Mouse (Mus musculus) kidney, postnatal 4 days (tissue): ENCODE measurements around the gene Dnm3.
A peak's percentile ranks its signal among the peaks of the same experiment; 100 is the strongest.

Experiments
- DNase-seq, 2 experiments: peaks; one replicate each; pipeline ENCODE4 v3.0.0; 2021; ENCODE audit warnings: mixed read lengths in 2 of 2

Gene Dnm3

DNA sequence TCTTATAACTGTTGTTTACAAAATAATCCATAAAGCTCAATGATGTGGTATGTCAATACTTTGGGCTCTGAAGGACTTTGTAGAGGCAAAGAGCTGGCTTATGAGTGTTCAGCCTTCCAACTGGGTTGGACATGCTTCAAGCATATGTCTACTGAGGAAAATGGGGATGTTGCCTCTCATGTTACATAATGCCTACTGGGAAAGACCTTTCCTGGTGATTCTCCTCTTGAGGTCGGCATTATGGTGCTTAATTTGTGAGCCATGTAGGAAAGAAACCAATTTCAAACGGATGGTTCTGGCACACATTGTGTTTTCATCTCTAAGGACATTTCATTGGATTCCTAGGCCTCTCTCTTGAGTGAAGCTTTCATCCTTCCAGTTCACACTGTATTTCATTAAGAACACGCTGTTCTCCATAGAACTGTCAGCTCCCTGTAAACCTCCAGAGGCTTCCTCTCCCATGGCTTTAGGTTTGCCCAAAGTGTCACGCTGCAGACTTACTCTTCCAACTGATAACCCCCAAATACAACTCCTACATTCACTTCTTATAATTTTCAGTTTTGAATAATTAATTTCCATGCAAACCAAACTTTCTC, 370.7 kb downstream of the Dnm3 start:
- DNase-seq, result no peak

DNA sequence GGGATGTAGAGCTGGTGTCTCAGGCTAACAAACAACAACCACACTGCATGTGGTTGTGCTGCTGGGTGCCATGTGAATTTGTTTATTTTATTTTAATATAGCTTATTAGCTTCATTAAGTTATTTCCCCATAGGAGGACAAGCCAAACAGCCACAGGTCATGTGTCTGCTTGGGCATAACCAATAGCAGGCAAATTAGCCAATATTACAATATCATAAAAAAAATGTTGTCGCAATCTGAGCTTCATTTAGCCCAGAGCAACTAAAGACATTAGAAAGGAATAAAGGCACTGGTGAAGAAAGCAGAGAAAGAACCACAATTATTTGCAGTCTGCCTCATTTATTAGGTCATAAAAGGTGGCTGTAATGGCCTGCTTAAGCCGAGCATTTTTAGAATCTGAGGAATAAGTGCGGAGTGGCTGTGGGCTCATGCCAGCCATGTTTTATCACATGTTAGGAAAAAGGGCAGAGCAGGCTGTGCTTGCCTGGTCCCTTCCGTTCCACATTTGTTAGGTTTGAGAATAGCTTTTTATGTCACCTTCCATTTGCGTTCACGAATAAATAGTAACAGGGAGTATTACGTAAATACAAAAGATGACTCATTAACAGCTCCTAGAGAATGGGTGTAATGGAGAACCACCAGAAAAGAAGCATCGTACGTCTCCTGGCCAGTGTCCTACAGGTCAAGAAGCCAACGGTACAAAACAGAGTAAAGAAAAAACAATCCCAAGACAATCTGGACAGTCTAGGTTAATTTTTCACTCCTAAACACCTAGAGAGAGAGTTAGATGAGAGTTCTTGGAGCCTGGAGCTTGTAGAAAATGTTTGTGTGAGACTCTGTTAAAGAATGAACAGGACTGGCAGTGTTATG, 376.6 kb downstream of the Dnm3 start:
- DNase-seq, result no peak

DNA sequence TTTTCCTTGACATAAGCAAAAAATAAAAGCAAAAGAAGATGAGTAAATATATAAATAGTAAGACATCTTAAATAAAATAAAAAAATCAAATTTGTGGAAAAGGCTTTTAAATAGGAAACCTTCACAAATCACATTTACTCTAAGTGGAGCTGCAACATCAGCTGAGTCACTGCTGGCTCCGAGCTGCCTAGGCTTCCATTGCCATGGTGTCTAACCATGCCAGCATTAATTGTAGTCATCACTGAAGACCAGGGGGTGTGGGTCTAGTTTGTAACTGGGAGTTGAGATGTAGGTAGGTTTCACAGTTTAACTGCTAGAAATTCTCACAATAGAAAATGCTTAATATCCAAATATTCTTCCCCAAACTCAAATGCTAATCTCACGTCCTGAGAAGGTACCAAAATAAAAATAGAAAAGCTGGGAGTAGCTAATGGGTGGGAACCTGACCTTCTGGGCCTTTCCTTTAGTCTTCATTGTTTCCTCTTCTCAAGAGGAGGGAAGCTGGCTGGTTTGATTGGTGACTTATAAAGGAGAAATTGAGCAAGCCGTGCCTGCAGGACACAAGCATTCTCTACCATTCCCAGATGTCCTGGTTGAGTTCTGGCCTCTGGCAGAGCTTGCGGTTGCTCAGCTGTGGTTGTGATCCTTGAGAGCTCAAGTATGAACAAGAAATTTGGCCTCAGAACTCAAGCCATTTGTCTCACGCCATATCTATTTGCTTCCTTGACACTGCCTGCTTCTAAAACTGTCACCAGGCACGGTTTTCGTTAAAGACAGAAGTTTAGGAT, 377.6 kb downstream of the Dnm3 start:
- DNase-seq, result peak in 1 of 2 experiments; percentile 21

- no peak for DNase-seq
Measured at GRCm38 (mm10) chr1:162099203-162099602, 378.6 kb downstream of the Dnm3 start.

GRCm38 (mm10) chr1:162094523-162095272, 383.1 kb downstream of the Dnm3 start:
- DNase-seq, result no peak

GRCm38 (mm10) chr1:162093806-162094522, 383.9 kb downstream of the Dnm3 start:
- peak; percentile 37 to 43 for DNase-seq

- peak in 1 of 2 experiments; percentile 32 for DNase-seq
Measured at GRCm38 (mm10) chr1:162092899-162093659, 384.8 kb downstream of the Dnm3 start.

DNA sequence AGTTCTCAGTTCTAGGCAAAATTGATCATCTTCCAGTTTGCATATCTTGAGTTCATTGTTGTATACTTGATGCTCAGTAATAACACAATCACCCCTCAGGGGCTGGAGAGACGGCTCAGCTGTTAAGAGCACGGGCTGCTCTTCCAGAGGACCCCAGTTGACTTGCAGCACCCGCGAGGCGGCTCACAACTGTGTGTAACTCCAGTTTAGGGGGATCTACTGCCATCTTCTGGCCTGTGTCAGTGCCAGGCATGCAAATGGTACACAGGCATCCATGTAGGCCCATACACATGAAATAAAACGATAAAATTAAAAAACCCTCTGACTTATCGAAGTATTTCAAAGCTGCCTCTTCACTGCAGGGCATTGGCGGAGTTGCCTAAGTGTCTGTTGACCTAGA, 385.4 kb downstream of the Dnm3 start:
- no peak for DNase-seq

GRCm38 (mm10) chr1:162083886-162084478, 393.9 kb downstream of the Dnm3 start:
- peak; percentile 53 to 59 for DNase-seq

- no peak for DNase-seq
Measured at GRCm38 (mm10) chr1:162083354-162083753, 394.5 kb downstream of the Dnm3 start.

DNA sequence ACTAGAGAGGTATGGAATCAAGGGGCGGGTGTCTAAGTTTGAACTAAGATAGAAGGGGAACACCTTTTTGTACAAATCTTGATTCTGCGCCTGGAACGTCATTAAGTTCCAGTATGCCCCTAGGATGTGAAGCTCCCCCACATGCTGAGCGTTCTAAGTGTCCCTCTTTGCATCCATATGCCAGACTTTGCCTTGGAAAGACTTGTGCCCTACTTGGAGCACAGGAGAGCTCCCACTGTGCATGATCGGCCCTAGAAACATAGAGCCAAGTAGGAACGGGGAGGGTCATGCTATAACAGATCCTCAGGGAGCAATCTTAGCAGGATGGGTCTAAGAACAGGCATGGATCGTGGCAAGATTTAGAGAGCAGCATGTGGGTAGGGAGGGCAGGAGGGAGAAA, 395.1 kb downstream of the Dnm3 start:
- DNase-seq, result no peak

DNA sequence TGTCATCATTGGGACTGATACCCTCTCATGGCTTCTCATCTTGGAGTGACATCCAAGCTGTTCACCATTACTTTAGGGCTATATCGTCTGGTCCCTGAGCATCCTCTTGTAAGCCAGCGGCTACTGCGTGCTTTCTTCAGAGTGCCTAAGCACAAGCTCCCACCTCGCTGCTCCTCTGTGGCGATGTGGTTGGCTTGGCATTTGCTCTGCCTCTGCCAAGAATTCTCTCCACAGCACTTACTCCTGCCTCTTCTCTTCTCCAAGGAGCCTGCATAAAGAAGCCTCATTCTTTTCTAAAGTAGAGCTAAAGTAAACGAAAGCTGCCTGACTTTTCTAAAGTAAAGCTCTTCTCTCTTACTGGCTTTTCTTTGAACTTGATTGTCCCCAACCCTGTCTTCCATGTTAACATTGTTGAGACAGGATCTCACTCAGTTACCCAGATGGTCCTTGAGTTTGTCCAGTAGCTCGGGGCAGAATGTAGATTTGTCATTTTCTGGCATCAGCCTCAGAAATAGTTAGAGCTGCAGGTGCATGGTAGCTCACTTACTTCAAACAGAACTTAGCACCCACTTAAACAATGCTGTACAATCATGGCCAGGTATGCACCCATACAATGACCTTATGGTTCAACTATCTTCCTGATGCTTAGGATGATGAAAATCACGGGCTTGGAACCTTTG, 396.0 kb downstream of the Dnm3 start:
- no peak for DNase-seq

- no peak for DNase-seq
Measured at GRCm38 (mm10) chr1:162079989-162080388, 397.8 kb downstream of the Dnm3 start.

DNA sequence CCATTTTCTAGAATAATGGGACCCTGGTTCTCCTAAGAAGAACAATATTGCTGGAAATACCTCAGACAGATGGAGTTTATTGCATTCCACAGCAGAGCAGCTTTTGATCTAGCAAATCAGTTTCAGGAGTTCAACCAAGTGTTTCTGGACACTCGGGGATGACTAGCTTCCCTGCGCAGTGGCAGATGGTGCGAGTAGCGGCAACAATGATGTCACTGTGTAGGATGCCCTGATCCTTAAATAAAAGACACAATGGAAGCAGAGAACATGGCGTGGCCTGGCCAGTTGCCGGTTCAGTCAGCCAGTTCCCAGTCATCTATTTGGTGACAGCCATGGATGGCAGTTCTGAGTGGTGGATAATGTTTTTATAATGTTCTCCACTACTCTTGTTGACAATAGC, 400.4 kb downstream of the Dnm3 start:
- DNase-seq, result peak in 1 of 2 experiments; percentile 26

- DNase-seq, result peak; percentile 60 to 73
Measured at GRCm38 (mm10) chr1:162076581-162077001, 401.2 kb downstream of the Dnm3 start.

GRCm38 (mm10) chr1:162075831-162076230, 402.0 kb downstream of the Dnm3 start:
- DNase-seq, result no peak

GRCm38 (mm10) chr1:162075416-162075815, 402.4 kb downstream of the Dnm3 start:
- DNase-seq, result peak; percentile 39 to 44

DNA sequence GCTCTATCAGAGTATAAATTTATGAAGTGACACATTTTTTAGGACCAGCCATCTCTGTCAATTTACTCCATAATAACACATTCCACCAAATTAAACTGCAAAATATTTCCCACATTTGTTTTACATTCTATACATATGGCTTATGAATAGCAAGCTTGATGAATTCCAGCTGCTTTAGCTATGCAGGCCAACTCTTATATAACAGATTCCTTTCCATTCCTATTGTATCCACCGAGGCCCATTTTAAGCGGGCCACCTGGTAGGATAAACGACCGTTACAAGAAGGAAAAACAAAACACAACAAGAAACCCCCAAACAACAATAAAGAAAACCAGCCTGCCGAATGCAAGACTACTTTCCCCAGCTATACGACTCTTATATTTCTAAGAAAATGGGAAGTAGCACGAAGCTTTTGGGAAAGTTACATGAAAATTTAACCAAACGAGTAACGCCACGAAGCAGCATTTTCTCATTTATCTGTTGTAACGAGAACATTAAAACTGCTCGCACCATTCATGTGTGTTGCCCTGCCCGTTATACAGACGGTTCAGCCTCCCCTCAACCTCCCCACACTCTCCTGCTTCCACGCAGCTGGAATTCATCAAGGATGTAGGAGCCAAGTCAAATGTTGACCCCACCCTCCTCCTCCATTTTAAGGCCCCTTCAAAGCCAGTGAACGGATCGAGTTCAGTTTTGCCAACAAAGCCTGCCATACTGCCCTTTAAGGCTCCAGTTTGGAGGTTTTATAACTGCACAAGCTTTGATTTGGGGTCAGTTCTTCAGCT, 403.0 kb downstream of the Dnm3 start:
- peak; percentile 38 to 48 for DNase-seq

DNA sequence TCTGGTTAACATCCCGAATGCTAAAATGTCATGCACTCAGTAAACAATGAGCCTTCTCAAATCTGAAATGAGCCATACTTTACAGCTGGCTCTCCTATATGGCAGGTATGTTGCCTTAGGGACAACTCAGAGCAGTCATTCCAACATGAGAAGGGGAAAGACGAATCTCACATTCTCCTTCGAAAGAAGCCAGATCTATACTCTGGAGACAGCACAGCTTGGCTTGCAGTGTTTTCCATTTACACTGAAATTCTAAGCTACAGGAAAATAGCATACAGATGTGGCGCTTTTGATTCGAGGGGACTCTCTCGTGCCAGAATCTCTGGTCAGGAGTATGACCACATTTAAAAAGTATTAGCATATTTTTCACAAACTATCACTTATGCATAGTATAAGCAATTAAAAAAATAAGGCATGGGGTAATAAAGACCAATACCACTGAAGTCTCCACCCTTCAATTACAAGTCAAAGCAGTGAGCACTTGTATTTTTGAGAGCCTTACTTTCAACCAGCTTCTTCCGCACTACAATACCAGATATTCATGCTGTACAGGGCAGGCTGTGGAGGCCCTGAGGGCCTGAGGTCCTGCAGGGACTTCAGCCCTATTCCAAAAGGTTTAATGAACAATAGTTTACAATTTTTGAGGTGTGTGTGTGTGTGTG, 404.8 kb downstream of the Dnm3 start:
- DNase-seq, result no peak
